Mouse (Mus musculus) splenic B cell, adult 2 months (primary cell): ENCODE measurements at regions not wholly inside any gene's neighbourhood (a gene's known extent, or its start where the extent isn't known, plus 50 kb on each side); places are given as distances from the start of the nearest gene placed in this dataset.

Experiments used
- DNase-seq: peaks from one replicate; pipeline ENCODE4 v3.0.0-alpha.2; 2011; ENCODE audit warnings: low read depth, low spot score
- H3K27me3 ChIP-seq: 2 replicates; pipeline ENCODE4 v1.6.1; 2012; ENCODE audit warnings: mild to moderate bottlenecking, low read length, moderate library complexity, mixed read lengths; ENCODE audit not compliant: control insufficient read depth, poor library complexity, insufficient read depth, severe bottlenecking
- H3K36me3 ChIP-seq: 2 replicates; pipeline ENCODE4 v1.6.1; 2012; ENCODE audit warnings: mild to moderate bottlenecking, low read length, moderate library complexity, mixed read lengths; ENCODE audit not compliant: control insufficient read depth, poor library complexity, insufficient read depth, severe bottlenecking

DNA sequence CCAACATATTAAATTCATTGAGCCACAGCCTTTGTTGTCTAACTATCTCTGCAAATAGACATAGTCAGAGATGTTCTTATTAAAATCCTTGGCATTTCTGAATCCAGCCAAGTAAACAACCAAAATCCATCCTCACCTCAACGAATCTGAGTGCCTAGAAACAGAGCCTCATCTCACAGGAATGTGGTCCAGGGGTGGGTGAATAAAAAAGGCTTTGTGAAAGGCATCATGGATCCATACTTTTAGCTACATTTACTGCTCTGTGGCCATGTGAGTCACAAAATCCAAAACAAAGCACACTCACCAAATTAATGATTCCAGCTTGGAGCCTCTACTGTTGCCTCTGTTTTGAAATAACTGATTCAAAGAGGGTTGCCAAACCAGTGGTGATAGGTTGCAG lies 210.7 kb upstream of the Sp8 start:
- H3K27me3 ChIP-seq = no peaks in the 10 kb centered on the region
- H3K36me3 ChIP-seq = no peaks in the 10 kb centered on the region
- DNase-seq = no peak

DNA sequence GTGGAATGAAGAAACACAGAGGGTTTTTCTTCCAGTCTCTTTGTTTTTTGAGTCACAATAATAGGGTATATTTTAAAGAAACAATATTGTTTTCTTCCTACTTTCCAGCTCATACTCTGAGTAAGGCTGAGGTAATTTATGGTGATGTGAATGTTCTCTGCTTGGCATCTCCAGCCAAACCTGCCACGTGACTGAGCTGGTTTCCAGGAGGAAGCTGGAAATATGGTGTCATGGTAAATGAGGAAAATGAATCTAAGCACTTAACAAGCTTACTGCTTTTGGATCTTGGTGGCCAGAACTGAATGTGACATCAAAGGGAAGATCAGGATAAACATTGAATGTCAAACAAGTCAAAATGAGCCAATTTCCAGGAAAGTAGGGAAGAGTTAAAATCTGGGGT lies 215.8 kb upstream of the Sp8 start:
- no peak for DNase-seq
- Histone ChIP-seq H3K36me3 (no peaks in the 10 kb centered on the region), H3K27me3 (no peaks in the 10 kb centered on the region)

DNA sequence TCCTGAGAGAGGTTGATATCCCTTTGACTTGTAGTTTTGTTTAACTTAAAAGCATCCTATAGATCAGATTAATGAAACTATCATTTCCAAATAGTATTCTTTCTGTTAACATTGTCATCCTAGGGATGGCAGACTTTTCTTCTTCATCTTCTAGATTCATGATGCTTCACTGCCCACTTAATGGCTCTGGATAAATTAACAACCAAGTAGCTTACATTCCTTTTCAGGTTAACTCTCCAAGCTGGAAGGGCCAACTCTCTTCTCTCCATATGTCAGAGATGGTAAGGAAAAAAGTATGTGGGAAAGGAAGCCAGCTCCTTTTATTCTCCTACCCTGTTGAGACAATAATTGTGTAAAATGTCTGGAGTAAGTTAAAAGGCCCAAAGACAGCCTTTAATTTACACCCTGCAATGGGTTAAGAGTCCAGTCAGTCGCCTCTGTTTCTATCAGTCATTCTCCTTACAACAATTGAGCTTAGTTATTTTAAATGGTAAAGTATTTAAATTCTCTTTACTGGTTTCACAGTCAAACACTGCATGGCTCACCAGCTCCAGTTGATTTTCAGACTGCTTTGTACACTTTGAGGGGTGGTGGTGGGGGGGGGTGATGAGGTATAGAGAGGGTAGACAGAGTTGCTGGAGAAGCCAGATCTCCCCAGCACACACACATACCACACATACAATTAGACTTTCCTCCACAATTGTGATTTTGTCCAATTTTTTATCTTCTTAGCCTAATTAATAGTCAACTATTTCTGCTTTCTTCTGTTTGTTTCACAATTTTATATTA lies 224.2 kb upstream of the Sp8 start:
- no peaks in the 10 kb centered on the region for H3K27me3 ChIP-seq
- no peak for DNase-seq
- H3K36me3 ChIP-seq = no peaks in the 10 kb centered on the region

DNA sequence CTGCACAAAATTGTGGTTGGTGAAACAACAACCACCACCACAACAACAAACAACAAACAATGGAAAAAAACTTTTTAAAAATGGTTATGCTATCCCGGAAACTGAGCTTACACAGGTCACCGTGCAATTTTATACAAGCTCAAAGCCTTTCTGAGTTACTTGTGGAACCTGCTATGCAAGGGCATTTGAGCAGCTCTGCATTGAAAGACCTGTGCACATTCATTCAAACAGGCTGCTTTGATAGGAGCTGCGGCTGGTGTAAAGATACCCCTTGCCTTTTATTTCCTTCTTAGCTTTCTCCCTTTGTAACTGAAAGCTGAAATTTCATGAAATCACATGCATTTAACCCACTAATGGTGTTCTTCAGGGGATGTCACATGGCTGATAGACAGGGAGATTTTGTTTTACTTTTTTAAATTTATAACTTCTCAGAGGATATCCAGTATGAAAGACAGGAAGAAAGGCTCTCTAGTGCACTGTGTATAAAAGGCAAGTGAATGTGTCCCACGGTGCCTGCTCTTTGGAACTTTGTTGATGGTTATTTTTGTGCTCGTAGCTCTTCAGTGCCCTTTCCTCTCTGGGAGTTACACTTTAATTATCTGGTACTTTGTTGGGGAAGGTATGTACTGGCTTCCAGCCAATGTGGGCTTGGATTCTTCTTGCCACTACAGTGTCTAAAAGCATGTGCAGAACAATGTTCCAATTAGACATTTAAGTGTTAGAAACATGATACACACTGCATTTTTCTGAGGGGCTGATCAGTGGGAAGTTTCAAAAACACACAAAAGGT lies 225.1 kb upstream of the Sp8 start:
- Histone ChIP-seq H3K27me3 (no peaks in the 10 kb centered on the region), H3K36me3 (no peaks in the 10 kb centered on the region)
- no peak for DNase-seq

DNA sequence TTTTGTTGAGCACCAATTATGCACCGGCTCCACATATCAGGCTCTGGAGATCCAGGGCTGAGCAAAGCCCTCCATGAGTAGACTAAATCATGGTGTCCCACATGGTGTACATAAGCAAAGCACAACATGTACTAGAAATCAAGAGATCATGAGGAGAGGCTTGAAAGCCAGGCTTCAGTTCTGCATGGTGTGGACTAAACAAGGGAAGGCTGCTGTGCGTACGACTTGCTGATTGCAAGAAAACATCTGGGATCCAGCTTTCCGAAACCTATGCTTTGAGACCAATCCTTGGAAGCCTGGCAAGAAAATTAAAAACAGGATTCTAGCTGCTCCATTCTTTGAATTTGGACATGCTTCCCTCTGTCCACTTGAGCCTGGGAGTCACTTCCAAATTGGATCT lies 249.1 kb upstream of the Sp8 start:
- Histone ChIP-seq H3K36me3 (no peaks in the 10 kb centered on the region), H3K27me3 (no peaks in the 10 kb centered on the region)
- no peak for DNase-seq

DNA sequence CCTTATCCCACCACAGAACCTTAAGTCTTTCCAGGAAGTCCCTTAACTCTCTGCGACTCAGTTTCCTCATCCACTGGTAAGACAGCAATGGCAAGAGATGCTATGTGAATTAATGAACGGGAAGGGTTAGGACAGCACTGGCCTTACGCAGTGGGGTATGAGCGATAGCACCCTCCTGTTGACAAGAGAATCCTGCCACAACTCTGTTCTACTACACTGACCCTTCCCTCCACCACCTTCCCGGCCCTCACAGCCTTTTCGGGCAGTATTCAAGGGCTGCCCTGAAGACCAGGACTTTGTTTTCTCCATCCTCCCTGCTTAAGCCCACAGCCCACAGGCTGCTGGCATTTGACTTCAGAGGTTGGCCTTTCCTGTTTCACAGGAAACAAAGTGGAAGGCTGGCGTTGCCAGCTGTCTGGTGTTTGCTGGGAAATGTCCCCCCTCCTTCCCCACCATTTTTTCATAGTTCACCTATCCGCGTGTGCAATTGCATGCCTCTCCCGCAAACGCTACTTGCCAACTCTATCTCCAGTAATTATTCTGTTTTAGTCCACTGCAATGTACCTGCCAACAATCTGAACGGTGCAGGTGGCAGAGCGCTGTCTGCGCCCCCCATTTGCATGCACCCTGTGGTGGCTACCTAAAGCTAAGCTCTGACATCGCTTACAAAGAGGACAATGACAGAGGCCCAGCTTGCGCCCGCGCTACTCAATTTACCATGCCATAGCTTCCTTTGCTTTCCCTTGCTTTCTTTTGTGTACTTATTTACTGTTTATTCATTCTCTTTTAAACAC lies 251.2 kb upstream of the Sp8 start:
- H3K36me3 ChIP-seq = no peaks in the 10 kb centered on the region
- DNase-seq = no peak
- H3K27me3 ChIP-seq = no peaks in the 10 kb centered on the region

DNA sequence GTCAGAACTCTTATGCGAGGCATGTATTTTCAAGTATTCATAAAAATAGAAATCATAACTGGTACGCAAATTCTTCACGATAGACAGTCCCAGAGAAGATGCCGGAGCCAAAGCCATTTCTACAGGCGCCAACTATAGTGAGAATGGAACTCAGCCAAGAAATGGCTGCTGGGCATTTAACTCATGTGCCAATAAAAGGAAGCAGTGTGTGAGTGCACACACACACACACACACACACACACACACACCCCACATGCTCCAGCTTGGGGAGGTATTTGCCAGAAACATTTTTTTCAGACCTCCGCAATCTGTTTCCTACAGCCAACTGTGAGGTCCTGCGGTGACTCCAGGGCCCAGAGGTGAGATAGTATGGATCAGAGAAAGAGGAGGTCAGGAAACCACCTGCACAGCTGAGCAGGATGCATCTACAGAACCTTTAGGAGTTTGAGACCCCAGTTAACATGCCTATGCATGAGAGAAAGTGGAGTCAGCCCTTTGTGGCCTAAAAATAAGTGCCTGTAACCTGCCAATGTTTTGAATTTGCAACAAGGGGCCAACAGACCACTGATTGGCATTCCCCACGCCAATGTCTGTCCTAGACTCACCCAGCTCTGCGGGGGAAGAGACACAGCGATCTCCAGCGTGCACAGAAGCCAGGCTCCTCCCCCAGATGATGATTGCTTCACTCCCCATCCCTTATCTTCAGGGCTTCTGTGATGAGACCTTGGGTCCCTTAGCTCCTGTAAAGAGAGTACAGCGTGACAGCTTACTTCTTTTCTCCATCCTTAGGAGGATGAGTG lies 262.1 kb upstream of the Sp8 start:
- H3K27me3 ChIP-seq = no peaks in the 10 kb centered on the region; the same call in 1 of the 2 replicates
- DNase-seq = no peak
- H3K36me3 ChIP-seq = no peaks in the 10 kb centered on the region

DNA sequence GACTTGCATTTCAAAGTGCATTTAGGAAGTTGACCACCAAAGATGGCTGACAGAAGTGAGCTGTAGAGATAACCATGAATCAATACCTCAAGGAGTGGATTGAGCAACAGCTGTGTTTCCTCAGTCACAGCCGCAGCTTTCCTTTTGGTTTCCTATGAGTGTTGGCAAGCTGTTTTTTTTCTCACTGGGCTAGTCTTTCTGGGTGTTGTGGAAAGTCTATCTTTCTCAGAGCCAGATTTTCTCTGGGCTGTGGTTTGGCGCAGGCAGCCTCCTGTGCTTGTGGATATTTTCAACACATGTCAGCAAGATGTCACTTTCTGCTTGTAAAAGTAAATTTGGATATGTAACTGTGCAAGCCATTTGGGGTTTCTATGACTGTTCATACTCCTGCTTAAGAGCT lies 268.6 kb upstream of the Sp4 start:
- H3K36me3 ChIP-seq = no peaks in the 10 kb centered on the region
- DNase-seq = no peak
- no peaks in the 10 kb centered on the region for H3K27me3 ChIP-seq

DNA sequence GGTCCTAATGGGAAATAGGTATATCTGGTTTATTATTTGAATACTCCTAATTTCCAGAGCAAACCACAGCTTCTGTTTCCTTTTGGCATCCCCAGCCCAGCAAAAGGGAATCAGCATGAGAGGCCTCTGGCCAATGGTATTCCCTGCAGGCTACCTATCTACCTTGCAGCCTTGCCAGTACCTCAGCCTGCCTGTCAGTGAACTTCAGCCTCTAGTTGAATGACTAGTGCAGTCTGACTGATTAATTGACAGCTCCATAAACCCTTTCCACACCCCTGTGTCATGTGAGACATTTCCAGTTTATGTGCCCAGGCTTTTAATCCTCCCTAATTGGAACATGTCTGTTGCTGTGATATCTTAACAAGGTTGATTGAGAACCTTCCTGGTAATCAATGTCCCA lies 265.4 kb upstream of the Sp4 start:
- Histone ChIP-seq H3K36me3 (no peaks in the 10 kb centered on the region), H3K27me3 (no peaks in the 10 kb centered on the region)
- no peak for DNase-seq

DNA sequence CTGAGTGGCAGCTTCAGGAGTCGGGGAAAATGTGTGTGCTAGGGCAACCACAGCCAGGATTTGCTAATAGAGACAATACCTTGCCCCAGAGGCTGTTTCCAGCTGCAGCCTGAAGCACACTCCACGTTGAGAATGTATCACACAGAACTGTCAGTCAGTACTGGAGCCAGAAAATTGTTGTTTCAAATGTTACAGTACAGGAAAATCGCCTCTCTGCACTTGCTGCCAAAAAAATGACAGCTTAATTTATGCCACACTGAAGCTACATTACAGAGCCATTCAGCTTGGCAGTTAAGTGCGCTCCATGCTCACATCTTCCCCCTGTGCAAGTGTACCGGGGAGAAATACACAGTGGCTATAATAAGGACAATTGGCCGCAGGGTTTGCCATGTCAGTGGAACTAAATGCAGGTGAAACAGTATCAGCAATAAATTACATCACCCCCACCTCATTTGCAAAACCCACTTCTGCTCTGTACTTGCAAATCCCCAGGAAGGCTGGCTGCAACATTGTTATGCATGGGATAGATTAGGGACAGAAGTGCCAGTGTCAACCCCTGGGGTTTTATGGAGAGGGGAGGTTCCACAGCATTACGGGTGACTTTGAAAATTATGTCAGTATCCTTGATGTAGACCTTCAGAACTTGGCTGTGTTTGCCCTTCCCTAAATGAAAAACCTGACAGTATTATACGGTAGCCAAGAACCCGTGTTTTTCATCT lies 263.3 kb upstream of the Sp4 start:
- H3K27me3 ChIP-seq = no peaks in the 10 kb centered on the region
- no peak for DNase-seq
- no peaks in the 10 kb centered on the region for H3K36me3 ChIP-seq

DNA sequence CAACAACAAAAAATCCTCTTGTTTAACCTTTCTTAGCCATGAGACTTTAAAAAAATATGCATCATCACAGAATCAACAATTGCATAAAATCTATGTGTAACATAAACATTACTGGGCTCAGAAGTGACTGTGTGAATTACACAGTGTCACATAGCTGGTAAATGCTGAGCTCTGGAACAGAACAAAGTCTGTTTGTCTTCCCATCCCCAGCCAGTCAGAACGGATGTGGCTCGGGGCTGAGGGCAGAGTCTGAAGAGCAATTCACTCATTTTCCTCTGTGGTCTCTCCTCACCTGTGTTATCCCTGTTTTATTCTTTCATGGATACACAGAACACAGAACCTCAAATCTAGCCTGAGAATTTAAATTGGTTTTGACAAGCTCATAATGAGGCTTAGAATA lies 261.0 kb upstream of the Sp4 start:
- no peaks in the 10 kb centered on the region for H3K36me3 ChIP-seq
- DNase-seq = no peak

DNA sequence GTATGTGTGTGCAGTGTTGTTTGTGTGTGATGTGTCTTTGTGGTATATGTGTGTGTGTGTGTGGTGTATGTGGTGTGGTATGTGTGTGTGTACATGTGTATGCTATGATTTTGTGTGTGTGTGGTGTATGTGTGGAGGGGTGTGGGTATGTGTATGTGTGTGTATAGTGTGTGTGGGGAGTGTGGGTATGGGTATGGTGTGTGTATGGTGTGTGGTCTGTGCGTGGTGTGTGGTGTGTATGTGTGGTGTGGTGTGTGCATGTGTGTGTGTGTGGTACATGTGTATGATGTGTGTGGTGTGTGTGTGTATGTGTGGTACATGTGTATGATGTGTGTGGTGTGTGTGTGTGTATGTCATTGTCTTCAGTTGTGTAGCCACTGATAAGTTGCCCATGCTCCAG lies 247.8 kb upstream of the Sp4 start:
- no peaks in the 10 kb centered on the region for H3K36me3 ChIP-seq
- no peaks in the 10 kb centered on the region for H3K27me3 ChIP-seq

More for the DNA sequence above, 261.0 kb upstream of the Sp4 start:
- H3K27me3 ChIP-seq = no peaks in the 10 kb centered on the region

DNA sequence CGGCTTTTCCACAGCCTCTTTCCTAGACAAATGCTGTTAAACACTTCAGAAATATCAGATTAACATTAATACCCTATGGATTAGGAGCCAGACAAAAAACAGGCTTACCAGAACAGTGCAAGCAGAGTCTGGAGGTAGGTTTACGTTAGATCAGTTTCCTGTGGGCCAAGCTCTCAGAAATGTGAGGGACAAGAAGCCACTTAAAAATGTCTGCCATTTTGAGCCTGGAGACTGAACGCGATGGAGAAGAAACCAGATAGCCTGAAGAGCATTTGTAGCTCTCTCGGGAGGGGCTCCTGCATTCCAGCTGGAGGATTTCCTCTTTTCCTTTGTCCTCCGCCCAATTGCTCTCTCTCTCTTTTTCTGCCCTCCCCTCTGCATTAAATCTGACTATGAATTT lies 239.1 kb upstream of the Sp4 start:
- no peaks in the 10 kb centered on the region for H3K36me3 ChIP-seq
- H3K27me3 ChIP-seq = no peaks in the 10 kb centered on the region
- no peak for DNase-seq

More for the DNA sequence above, 247.8 kb upstream of the Sp4 start:
- DNase-seq = no peak

DNA sequence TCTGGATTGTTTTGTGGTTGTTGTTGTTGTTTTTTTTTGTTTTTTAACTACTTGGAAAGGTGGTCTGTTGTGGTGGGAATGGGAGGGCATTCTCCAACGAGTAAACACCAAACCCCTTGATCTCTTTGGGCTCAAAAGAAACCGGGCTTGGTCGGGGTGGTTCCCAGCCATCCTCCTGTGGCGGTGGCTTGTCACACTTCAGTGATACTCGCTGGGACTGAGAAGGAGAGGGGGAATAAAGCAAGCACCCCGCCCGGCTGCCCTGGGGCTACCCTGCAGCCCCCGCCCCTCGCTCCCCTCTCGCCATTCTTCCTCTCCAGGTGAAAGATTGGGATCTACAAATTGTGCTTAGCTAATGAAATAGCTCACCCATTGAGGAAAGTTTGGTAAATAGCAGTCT lies 229.3 kb upstream of the Sp4 start:
- no peaks in the 10 kb centered on the region for H3K36me3 ChIP-seq
- H3K27me3 ChIP-seq = no peaks in the 10 kb centered on the region
- DNase-seq = no peak
